Mouse (Mus musculus) cerebral cortex, adult 2 months (tissue): Measurements from ENCODE around the gene Slc1a5.

Experiments
- WGBS: fragments of 180-500 bp; shearing (Covaris S2); methylation state at CpG from one replicate; pipeline ENCODE4 v1.1.7; 2018; 5-methylcytosine and 5-hydroxymethylcytosine counted together

Slc1a5 gene

DNA sequence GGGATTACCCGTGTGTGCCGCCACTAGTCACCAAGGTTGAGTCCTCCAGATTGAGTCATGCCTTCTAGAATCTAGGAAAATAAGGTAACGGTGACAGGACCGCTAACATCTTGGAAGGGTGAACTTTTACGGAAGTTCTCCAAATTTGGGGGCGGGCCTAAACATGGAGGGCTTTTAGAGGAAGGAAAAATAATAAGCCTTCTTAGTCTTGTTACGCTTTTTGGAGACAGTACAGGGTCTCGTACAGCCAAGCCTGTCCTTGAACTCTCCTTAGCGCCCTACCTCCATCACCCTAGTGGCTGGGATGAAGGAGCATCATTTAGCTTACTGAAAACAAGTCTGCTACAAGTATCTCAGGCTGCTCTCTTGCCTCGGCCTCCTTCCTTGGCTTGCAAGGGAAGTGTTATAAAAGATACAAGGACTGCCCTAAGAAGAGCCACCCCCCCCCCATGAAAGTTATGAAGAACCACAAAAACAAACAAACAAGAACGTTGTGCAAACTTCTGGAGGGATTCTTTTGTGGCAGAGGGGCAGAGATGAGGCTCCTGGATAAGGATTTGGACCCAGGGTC is 1.5 kb downstream of the Slc1a5 start:
- 51% methylated on average over 11 of the region's 11 CpGs for WGBS

DNA sequence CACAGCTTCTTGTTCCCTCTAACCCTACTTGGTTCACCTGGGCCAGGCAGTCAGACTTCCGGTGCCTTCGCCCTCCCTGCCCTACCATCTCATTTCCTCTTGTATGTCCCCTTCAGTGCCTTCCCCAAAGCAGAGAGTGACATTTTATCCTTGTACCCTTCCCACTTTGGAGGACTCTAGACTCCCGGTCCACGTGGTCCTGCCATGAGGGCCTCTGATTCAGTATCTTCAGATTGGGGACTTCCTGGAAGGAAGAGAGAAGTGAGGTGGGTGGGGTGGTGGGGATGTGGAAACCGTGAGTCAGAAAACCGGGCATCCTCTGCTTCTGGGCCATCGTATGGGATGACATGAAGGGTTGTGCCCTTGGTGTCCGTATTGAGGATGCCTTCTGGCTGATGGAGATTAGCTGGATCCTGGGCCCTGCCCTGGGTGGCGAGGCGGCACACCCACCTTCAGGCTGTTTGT is 2.1 kb downstream of the Slc1a5 start:
- WGBS: 75% methylated on average over 10 of the region's 10 CpGs

DNA sequence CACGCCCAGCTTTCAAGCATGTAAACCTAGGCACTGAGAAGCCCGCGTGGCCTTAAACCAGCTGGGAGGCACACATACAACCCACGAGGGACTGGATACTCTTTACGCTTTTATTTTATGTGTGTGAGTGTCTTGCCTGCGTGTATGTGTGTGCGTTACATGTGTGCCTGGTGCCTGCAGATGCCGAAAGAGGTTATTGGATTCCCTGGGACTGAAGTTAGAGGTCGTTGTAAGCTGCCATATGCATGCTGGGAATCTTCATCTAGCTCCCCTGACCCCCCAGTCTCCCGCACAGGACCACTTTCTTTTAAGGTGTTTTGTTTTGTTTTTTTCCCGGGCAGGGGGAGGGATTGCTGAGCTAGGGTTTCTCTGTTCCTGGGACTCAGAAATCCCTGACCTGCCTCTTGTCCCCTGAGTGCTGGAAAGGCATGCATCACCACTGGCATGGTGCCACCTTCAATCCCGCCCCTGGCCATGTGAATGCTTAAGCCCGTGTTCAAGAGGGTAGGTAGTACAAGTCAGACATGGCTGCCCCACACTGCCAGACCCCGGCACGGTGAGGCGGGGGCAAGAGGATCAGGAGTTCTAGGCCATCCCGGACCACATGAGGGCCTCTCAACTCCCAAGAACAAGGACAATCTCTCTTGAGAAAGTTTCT is 2.7 kb downstream of the Slc1a5 start:
- WGBS: 73% methylated on average over 17 of the region's 17 CpGs

DNA sequence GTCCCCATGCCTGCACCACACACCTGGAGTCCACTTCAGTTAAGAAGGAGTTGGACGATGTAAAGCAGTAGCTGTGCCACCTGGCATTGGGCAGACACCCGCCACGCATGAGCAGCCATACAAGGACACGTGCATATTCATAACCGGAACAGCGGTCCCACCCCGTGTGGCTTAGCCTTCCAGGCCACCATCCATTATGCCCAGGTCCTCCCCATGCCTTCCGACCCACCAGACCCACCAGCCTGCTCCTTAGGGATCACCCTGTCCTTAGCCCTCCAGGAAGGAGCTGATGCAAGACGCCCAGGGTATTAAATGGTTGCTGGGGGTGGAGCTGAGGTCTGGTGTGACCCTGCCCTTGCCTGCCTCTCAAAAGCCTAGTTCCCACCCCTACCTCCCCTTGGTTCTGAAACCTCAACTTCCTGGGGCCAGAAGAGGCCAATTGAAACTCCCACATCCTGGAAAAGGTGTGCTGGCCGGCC is 3.4 kb downstream of the Slc1a5 start:
- 83% methylated on average over 10 of the region's 10 CpGs for WGBS

DNA sequence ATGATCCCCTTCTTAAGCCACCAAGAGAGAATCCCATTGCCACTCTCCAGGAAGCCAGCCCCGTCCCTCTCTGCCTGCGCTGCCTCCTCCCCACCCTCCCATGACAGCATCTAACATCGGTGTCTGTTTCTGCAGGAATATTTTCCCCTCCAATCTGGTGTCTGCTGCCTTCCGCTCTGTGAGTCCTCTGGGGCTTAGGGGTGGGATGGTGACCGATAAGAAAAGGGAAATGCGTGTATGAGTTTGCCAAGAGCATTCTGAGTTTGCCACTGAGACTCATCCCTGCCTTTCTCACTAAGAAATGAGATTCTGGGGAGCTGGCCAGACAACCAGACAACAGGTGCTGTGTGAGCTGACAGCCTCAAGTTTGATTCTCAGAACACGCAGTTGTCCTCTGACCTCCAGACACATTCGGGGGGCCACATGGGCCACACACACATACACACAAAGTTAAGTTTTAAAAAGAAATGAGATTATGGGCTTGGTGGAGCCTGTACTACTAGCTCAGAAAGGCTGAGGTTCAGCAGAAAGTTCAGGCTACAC is 4.5 kb downstream of the Slc1a5 start:
- 80% methylated on average over 8 of the region's 8 CpGs for WGBS

DNA sequence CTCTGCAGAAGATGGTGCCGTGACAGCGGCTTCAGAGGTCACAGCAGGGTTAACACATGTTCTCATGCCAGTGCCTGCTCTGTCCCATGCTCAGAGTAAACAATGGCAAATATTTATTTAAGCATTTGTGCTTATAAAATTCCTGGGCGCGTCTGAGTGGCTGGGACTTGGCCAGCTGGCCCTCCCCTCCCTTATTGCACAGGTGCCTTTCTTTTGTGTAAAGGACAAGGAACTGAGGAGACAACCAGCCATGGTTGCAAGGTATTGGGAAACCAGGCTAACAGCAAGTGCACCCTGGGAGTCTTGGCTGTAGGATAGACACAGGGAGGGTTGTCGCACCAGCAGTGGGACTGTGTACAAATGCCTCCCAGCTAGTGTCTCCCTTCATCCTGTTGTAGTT is 11.2 kb downstream of the Slc1a5 start:
- WGBS: 83% methylated on average over 5 of the region's 5 CpGs

DNA sequence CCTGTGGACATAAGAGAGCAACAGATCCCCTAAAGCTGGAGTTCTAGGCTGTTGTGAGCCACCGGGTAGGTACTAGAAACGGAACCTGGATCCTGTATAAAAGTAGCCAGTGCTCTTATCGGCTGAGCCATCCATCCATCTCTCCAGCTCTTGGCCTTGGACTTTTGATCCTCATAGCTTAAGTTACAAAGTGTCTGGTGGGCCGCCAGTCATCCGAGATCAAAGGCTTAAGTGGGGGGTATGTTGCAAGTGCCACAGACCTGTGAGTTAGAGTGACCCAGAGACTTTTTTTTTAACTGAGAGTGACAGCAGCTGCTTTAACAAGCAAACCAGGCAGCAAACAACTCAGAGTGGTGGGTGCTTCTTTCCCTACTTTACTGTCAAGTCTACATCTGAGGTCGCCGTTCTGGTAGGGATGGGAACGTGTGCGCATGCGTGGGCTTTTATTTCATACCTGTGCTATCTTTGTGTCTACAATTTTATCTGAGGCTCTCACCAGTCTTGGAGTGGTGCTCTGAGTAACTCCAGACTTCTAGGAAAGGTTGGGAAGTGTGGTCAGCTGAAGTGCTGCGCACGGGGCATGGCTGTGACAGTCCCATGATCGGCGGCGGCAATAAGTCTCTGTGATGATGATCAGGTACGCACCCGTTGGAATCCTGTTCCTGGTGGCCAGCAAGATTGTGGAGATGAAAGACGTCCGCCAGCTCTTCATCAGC is 12.0 kb downstream of the Slc1a5 start:
- 95% methylated on average over 19 of the region's 19 CpGs for WGBS

DNA sequence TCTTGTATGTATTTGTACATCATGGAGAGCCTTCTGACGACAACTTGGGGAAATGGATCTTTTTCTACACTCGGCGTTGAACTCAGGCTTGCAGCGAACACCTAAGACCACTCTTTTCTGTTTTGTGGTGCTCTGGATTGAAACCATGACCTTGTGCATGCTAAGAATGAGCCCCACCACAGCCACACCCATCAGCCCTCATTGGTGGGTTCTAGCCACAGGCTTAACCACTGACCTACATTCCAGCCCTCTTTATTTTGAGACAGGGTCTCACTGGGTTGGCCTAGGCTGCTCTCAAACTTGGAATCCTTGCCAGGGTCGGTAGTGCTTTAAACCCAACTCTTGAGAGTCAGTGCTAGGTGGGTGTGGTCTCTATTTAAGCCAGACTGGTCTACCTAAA is 13.7 kb downstream of the Slc1a5 start:
- 95% methylated on average over 5 of the region's 5 CpGs for WGBS

DNA sequence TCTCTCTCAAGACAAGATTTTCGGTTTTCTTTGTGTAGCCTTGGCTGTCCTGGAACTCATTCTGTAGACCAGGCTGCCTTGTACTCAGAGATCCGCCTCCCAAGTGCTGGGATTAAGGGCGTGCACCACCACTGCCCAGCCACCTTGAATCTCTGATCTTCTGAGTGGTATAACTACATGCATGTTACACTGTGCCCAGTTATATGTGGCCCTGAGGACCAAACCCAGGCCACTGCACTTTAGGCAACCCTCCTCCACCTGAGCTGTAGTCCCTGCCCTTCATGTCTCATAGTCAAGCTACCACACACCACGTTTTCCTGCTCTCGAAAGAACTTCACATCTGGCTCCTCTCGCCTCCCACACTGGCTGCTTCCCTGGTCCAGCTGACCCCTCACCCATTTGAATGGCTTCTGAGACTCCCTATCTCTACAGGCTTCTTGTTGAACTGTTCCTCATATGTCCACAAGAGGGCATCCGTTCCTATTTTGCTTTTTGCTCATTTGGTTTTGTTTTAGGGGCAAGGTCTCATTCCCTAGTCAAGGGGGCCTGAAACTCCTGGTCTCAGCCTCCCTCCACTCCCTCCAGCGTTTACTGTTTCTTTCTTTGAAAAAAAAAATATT is 23.4 kb downstream of the Slc1a5 start:
- WGBS: 31% methylated on average over 8 of the region's 8 CpGs

DNA sequence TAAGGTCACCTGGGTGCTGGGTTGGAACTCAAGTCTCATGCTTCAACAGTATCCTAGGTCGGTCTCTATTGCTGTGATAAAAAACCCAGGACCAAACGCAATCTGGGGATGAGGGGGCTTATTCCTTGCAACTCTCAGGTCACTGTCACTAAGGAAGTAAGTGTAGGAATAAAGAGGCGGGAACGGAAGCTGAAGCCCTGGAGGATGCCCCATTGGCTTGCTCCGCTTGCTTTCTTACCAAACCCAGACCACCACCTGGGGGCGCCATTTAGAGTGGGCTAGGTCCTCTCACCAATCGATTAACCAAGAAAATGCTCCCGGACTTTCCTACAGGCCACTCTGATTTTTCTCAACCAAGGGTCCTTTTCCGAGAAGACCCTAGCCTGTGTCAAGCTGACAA is 26.8 kb downstream of the Slc1a5 start:
- 89% methylated on average over 9 of the region's 9 CpGs for WGBS

DNA sequence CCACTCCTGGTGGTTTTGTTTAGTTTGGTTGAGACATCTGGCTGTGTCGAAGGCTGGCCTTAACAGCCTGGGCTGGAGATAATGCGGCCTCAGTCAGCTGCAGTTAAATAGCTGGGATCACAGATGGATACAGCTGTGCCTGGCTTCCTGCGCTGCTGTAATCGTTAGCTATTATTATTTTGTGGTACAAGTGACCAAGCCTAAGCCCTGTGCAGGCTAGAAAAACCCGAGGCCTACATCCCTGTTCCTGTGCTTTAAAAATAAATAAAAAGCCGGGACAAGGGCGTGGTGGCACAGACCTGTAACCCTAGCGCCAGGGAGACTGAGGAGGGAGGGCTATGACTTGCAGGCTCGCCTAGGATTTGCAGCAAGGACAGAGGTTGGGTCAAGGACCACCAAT is 27.5 kb downstream of the Slc1a5 start:
- WGBS: 78% methylated on average over 9 of the region's 9 CpGs

DNA sequence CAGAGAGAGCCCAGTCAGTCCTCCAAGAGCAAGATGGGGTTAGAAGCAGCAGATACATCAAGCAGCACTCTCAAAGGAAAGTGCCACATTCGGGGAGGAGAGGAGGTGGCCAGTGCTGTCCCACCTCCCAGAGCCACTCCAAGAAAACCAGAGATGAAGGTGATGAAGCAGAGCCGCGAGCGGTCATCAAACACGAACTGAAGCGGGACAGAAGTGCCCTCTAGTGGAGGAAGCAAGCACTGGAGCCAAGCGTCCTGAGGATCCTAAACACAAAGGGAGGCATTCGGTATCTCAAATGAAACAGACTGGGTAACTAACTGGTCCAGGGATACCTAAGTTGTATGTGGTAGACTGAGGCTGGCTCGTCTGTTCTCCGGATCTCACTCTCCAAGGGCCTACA is 28.6 kb downstream of the Slc1a5 start:
- WGBS: 18% methylated on average over 10 of the region's 10 CpGs

DNA sequence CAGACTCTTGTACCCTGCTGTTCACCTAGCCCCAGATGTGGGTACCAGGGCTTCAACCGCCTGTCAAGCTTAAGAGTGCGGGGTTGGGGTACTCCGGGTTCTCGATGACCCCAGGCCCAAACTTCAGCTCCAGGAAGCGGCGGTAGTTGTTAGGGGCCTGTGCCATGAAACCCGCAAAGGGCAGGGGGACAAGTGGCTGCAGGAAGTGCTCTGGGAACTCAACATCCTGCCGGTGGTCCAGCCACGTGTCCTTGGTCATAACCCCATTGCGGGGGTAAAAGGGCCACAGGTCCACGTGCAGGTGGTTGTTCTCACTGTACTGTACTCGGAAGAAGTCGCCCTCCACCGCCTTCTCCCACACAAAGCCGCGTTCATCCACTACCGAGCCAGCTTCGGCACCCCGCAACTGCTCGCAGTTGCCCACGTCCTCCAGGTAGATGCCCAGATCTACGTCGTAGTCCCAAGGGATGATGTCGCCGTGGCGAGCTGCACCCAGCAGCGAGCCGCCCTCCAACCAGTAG is 29.3 kb downstream of the Slc1a5 start:
- 60% methylated on average over 28 of the region's 28 CpGs for WGBS

DNA sequence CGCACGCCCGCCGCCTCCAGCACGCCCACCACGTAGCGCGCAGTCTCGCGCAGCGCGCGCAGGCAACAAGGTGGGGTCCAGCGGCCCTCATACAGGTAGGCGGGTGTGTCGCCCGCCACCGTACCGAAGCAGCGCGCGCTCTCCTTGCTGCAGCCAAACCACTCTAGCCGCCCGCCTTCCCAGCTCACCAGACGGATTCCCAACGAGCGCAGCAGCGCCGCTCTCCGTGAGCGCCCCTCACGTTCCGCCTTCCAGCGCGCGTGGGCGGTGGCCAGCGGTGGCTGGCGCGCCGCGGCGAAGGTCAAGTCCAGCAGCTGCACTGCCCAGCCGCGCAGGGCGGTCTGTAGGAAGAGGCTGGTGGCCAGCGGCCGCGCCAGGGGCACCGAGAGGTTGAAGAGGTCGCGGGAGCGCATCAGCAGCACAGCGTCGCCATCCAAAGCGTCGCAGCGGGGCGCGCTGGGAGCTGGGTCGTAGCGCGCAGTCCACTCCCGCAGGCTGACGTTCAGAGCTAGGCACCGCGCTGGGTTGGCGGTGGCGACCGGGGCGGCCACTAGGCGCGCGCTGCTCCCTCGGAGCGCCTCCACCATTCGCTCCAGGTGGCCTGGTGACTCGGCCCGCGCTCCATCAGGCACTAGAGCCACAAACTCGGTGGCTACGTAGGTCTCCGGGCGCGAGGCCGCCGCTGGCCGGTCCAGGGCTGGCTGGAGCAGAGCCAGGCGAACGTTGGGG is 29.9 kb downstream of the Slc1a5 start:
- WGBS: 24% methylated on average over 90 of the region's 90 CpGs

DNA sequence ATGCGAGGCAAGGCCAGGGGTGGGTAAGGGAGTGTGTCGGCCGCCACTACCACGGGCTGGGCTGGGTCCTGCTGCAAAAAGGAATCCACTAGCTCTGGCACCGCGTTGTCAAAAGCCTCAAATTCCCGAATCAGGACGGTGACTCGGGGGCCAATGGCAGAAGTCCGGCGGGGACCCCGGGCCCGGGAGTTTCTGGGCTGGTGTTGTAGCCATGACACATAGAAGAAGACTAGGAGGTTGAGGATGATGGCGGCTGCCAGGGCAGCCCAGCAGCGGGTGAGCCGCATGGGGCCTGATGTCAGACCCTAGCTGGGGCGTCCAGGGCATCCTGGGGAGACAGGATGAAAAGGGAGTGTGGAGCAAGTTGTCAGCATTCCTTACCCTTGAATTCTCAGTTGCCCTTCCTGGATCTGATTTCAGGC is 30.5 kb downstream of the Slc1a5 start:
- 31% methylated on average over 17 of the region's 17 CpGs for WGBS

DNA sequence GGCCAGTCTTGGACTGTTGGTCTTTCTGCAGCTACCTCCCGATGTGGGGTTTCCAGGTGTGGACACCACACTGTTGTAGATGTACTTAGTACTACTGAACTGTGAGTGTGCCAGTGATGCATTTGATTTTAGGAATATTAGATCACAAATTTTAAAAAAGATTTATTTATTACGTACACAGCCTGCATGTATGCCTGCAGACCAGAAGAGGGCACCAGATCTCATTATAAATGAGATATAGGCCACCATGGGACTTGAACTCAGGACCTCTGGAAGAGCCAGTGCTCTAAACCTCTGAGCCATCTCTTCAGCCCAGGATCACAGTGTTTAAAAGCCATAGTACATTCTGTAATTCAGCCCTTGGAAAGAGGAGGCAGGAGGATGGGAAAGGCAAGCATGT is 31.4 kb downstream of the Slc1a5 start:
- WGBS: 57% methylated on average over 2 of the region's 2 CpGs

DNA sequence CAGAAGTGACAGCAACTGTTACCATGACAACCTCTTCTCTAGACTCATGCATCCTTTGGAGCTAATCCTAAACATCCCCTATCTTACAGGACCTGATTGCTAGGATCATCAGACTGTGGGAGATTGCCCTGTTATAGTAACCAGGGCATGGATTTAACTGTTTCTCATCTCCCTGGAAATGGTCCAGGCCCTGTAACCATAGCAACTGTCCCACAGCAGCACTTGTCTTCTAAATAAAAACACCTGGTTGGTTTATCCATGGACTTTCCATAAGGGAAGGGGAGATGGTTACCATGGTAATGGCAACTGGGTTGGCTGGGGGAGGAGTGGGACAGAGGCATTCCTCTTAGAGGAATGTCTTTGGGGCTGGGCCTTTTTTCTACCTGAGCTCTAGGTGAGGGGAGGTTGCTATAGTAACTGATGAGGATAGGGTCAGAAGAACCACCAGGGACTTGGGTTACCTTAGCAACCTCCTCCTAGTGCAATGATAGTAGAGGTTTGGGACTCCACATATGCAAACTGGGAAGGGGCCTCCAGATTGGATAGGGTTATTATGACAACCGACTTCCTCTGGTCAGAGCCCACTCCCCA is 34.3 kb downstream of the Slc1a5 start, which contains the start of gene Strn4:
Gene Strn4, plus strand, starts transcription at position 539 of the 591 bp plus-strand sequence.
- 7% methylated on average over 1 of the region's 1 CpGs for WGBS

DNA sequence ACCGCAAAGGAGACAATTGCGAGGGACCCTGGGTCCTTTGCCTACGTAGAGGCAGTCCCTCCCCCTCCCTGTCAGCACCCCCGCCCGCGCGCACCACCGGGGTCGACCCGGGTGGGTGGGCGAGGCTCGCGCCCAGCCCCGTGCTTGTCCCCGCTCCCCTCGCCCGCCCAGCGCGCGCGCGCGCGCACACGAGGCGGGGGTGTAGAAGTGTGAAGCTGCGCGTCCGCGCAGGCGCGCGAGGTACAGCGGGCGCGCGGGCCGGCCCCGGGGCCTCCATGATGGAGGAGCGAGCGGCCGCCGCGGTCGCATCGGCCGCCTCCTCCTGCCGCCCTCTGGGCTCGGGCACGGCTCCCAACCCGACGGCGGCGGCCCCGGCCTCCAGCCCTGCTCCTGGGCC is 34.9 kb downstream of the Slc1a5 start:
- 0% methylated on average over 55 of the region's 55 CpGs for WGBS

DNA sequence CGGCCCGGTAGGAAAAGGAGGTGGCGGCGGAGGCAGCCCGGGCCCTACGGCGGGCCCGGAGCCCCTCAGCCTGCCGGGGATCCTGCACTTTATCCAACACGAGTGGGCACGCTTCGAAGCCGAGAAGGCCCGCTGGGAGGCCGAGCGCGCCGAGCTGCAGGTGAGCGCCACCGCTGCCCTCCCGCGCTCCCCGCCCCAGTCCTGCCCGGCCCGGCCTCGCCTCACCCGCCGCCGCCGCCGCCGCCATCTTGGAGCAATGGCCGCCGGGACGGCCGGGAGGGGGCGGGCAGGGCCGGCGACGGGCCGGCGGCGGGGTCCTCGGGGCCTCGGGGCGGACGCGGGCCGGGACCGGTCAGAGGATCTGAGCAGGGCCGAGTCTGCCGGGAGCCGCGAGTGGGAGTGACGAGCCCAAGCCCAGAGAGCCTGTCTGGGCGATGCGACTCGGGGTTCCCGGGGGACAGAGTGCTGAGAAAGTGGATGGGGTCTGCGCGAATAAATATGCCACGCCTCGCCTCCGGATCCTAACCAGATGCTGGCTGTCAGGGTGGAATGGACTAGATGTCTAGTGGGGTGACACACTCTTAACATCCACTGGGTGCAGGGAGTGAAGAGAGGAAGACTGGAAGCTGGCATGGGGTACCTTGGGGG is 35.5 kb downstream of the Slc1a5 start, which contains the start of gene Fkrp:
Gene Fkrp, minus strand, starts transcription at position 258 of the 648 bp plus-strand sequence.
- under 1% methylated on average over 64 of the region's 64 CpGs for WGBS

DNA sequence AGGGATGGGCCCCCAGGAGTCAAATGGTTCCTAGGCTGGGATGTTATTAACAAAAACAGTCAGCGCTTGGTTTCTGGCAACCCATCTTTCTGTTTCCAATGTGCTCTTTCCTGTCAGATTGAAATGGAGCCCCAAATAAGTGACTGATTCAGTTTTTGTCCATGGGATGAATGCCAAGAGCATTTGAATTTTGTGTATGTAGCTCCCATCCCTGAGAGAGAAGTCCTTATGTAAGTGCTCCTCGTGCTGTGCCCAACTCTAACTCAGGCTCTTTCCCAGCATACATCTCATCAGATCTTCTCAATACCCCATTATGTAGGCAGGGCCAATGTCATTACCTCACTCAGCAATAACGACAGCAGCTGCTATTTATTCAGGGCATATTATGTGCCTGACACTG is 36.6 kb downstream of the Slc1a5 start:
- 15% methylated on average over 3 of the region's 3 CpGs for WGBS
